Mouse (Mus musculus) ES-Bruce4 (cell line): ENCODE results near the gene Ms4a4c. TPM values are rescaled to one million over a fixed set of nuclear protein-coding genes. Genes with fewer than 3 reads are reported as not detected.
"Not testable (repeated sequence)": the region's sequence is repeated elsewhere in the genome, so short reads cannot be mapped to it uniquely, and the experiment has no call there.

Source experiments
- H3K27ac ChIP-seq: 2 replicates; pipeline ENCODE4 v1.5.1; 2012; ENCODE audit warnings: low read length, inconsistent platforms; ENCODE audit not compliant: insufficient read depth
- H3K27me3 ChIP-seq: 2 replicates; pipeline ENCODE4 v1.6.1; 2012; ENCODE audit warnings: mild to moderate bottlenecking, low read length, inconsistent platforms; ENCODE audit not compliant: control insufficient read depth, poor library complexity, insufficient read depth, severe bottlenecking
- H3K36me3 ChIP-seq: 2 replicates; pipeline ENCODE4 v1.6.1; 2012; ENCODE audit warnings: inconsistent platforms, mild to moderate bottlenecking, low read length, moderate library complexity; ENCODE audit not compliant: control insufficient read depth, poor library complexity, insufficient read depth, severe bottlenecking
- H3K4me1 ChIP-seq: one replicate; pipeline ENCODE4 v1.8.1; 2011; ENCODE audit warnings: low read length; ENCODE audit not compliant: control insufficient read depth, insufficient read depth
- H3K4me3 ChIP-seq: 2 replicates; pipeline ENCODE4 v1.5.1; 2011; ENCODE audit warnings: low read depth, mild to moderate bottlenecking, low read length
- H3K9ac ChIP-seq: 2 replicates; pipeline ENCODE4 v1.6.1; 2012; ENCODE audit warnings: low read depth, mild to moderate bottlenecking, inconsistent platforms; ENCODE audit not compliant: poor library complexity, severe bottlenecking
- H3K9me3 ChIP-seq: replicated peaks from 2 replicates; pipeline ENCODE4 v1.6.1; 2012; ENCODE audit warnings: mild to moderate bottlenecking, low read length, inconsistent platforms; ENCODE audit not compliant: control insufficient read depth, poor library complexity, insufficient read depth, severe bottlenecking
- CTCF ChIP-seq: IDR thresholded peaks from one replicate; pipeline ENCODE4 v1.8.1; 2011; ENCODE audit warnings: low read depth, low read length
- EP300 ChIP-seq: IDR thresholded peaks from 2 replicates; pipeline ENCODE4 v1.6.1; 2011; ENCODE audit warnings: low read depth, low read length; ENCODE audit not compliant: insufficient read depth
- POLR2A ChIP-seq: IDR thresholded peaks from one replicate; pipeline ENCODE4 v1.8.1; 2011; ENCODE audit warnings: low read length; ENCODE audit not compliant: insufficient read depth
- polyA plus RNA-seq: library from polyadenylated mRNA; stranded (reverse); fragments of >200 nt; gene quantifications from 2 replicates; pipeline ENCODE4 v1.2.4, GENCODE M21; 2011; ENCODE audit warnings: low read depth; ENCODE audit not compliant: missing spikeins, insufficient read depth, insufficient read length

The Ms4a4c gene
- polyA plus RNA-seq, 1 experiment, result not detected

GRCm38 (mm10) chr19:11435058-11435834 lies 30.7 kb downstream of the Ms4a4c start:
- Histone ChIP-seq H3K9ac (no peak overlapping the region), H3K4me1 (no peaks in the 10 kb centered on the region), H3K27ac (no peak overlapping the region), H3K4me3 (no peak overlapping the region), H3K27me3 (no peaks in the 10 kb centered on the region), H3K36me3 (no peaks in the 10 kb centered on the region), H3K9me3 (no peaks in the 10 kb centered on the region)
- no peak for TF ChIP-seq CTCF
- TF ChIP-seq POLR2A, result no peak
- no peak for TF ChIP-seq EP300

DNA sequence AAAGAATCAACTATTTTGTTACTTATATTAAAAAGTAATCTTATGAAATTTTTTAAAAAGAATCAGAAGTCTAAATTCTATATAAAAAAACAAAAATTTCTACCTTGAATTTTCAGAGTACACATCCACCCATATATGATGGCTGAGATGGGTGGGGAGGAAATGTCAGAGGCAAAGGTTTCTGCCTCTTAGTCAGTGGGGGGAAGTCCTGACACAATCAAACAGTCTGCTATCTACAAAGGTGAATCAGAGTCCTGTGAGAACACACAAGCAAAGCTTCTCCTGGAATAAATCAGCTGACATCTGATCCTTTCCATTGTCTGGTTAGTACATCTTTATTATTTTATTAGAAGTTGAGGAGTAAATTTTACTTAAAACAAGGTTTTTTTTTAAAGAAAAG lies 38.8 kb downstream of the Ms4a4c start, which contains the start of gene Ms4a4b:
Gene Ms4a4b (plus strand): TSS at position 216 of the 400 bp plus-strand sequence.
- Histone ChIP-seq H3K4me1 (no peaks in the 10 kb centered on the region), H3K27me3 (no peaks in the 10 kb centered on the region), H3K27ac (no peak within 1 kb of the TSS), H3K4me3 (no peak within 1 kb of the TSS), H3K9me3 (no peaks in the 10 kb centered on the region), H3K36me3 (no peaks in the 10 kb centered on the region), H3K9ac (no peak within 1 kb of the TSS)
- no peak for TF ChIP-seq EP300
- no peak for TF ChIP-seq CTCF
- TF ChIP-seq POLR2A, result no peak

GRCm38 (mm10) chr19:11443964-11444363 lies 39.4 kb downstream of the Ms4a4c start:
- Histone ChIP-seq H3K27me3 (no peaks in the 10 kb centered on the region), H3K9me3 (no peaks in the 10 kb centered on the region), H3K27ac (no peak overlapping the region), H3K4me3 (no peak overlapping the region), H3K36me3 (no peaks in the 10 kb centered on the region), H3K4me1 (no peaks in the 10 kb centered on the region), H3K9ac (no peak overlapping the region)
- no peak for TF ChIP-seq CTCF
- no peak for TF ChIP-seq EP300
- no peak for TF ChIP-seq POLR2A

DNA sequence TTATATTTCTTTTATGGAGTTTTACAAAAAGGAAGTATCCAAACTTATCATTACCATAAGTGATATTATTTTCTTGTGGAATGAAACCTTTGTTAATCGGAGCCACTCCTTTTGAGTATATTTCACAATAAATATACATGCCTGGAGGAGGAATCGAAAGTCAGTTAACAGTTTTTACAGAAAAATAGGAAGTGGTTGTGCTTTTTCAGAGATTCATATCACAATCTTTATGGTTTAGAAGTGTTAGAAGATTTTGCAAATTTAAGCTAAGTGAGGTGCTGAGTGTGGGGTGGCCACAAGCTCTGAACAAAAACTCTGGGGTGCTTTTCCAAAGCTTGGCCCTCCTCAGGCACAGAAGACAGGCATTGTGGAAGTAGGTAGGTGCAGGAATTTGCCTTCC lies 42.7 kb downstream of the Ms4a4c start:
- Histone ChIP-seq H3K27ac (no peak overlapping the region), H3K4me3 (no peak overlapping the region), H3K4me1 (no peaks in the 10 kb centered on the region), H3K27me3 (no peaks in the 10 kb centered on the region), H3K9me3 (no peaks in the 10 kb centered on the region), H3K9ac (no peak overlapping the region), H3K36me3 (no peaks in the 10 kb centered on the region)
- TF ChIP-seq EP300 (no peak), POLR2A (no peak), CTCF (no peak)

GRCm38 (mm10) chr19:11459041-11459440 lies 54.5 kb downstream of the Ms4a4c start:
- H3K9me3 ChIP-seq, H3K9ac ChIP-seq, H3K4me1 ChIP-seq, H3K27me3 ChIP-seq, H3K27ac ChIP-seq, H3K36me3 ChIP-seq, H3K4me3 ChIP-seq: not testable (repeated sequence)

DNA sequence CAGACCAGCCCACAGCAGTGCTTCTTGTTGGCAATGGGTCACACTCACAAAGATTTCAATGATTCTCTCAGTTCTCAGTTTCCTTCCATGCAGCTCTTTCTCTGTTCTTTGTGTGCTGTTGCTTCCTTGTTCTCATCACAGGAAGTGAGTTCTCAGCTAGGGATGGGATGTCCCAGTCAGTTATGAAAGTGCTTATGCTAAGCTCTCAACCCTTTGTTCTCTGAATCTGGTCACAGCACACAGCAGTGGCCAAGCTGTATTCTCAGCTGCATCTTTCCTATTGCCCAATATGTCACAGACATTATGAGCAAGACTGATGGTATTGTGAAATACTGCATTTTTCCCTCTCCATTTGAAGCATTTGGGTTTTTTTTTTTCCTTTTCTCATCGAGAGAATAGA lies 60.2 kb downstream of the Ms4a4c start:
- not testable (repeated sequence) for H3K4me1 ChIP-seq, H3K4me3 ChIP-seq, H3K9me3 ChIP-seq, H3K27ac ChIP-seq, H3K9ac ChIP-seq, H3K36me3 ChIP-seq, H3K27me3 ChIP-seq

- TF ChIP-seq CTCF, result no peak
- no peak for TF ChIP-seq EP300
- TF ChIP-seq POLR2A, result no peak
- no peak overlapping the region for H3K9ac ChIP-seq
- no peaks in the 10 kb centered on the region for H3K36me3 ChIP-seq
- H3K4me3 ChIP-seq, result no peak overlapping the region
- no peaks in the 10 kb centered on the region for H3K4me1 ChIP-seq
- no peaks in the 10 kb centered on the region for H3K9me3 ChIP-seq
- no peak overlapping the region for H3K27ac ChIP-seq
- H3K27me3 ChIP-seq, result no peaks in the 10 kb centered on the region; the same call in 1 of the 2 replicates
Observed at GRCm38 (mm10) chr19:11466471-11466870, 61.9 kb downstream of the Ms4a4c start.

DNA sequence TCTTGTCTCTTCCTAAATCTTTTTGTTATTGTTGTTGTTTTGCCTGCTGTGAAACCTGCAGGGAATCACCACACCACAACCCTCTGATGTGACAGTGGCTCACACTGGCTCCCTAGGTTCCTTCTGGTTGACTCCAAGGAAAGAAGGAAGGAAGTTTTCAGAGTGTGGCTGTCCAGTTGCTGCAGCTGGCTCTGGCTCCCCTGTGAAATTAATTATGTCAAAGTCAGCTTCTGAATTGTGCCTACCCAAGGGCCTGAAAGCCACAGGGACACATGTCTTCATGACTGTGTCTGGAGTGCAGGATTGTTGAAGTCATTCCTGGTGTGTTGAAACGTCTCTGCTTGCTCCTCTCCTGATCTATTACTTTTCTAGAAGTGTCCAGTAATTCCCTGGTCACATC lies 63.8 kb downstream of the Ms4a4c start:
- H3K9me3 ChIP-seq, H3K27ac ChIP-seq, H3K4me3 ChIP-seq, H3K4me1 ChIP-seq, H3K27me3 ChIP-seq, H3K9ac ChIP-seq, H3K36me3 ChIP-seq: not testable (repeated sequence)

GRCm38 (mm10) chr19:11469215-11469614 lies 64.6 kb downstream of the Ms4a4c start, which contains the start of gene Ms4a6c:
Ms4a6c (plus strand) TSS chr19:11469366.
- not testable (repeated sequence) for H3K4me1 ChIP-seq, H3K36me3 ChIP-seq, H3K27me3 ChIP-seq, H3K9me3 ChIP-seq, H3K4me3 ChIP-seq, H3K27ac ChIP-seq, H3K9ac ChIP-seq
